Comparison of ENCODE assay signal across 10 mouse cellular contexts in genomic region chr1:42691202-42692170, GRCm38 (mm10). TPM values are rescaled to one million over a fixed set of nuclear protein-coding genes. Genes with fewer than 3 reads are reported as not detected.
DNase-seq lines count a peak whose midpoint lies in the region; ATAC-seq and TF ChIP-seq lines count a peak whose summit lies in the region.
"Had no signal": no experiment of that assay in that cellular context is flagged by ENCODE, and none has a peak within 500 bp of the region (broad histone marks: within the 10 kb centered on the region; RNA-seq: fewer than 3 reads in every experiment).

No protein-coding gene starts in this region.

- no peak for TF ChIP-seq EP300 in heart, adult 2 months (IDR thresholded peaks at IDR 0.05; ENCODE audit: insufficient read depth, low read depth, low read length)

- no peak overlapping the region for H3K4me2 ChIP-seq in heart, embryonic 11.5 days
- peak overlapping the region; percentile 97 for H3K4me2 ChIP-seq in hindbrain, embryonic 12.5 days (replicated peaks)
- peak overlapping the region; percentile 94 for H3K4me2 ChIP-seq in neural tube, embryonic 11.5 days (ENCODE audit: low read depth)
- H3K4me2 ChIP-seq: liver, embryonic 13.5 days had no signal

- ATAC-seq in heart, embryonic 11.5 days (replicated peaks; ENCODE audit: insufficient number of reproducible peaks, low FRiP score, low TSS enrichment), result no peak
- peak; percentile 39 for ATAC-seq in hindbrain, embryonic 12.5 days (ENCODE audit: low FRiP score)
- ATAC-seq in neural tube, embryonic 11.5 days (ENCODE audit: insufficient read depth, low FRiP score, low TSS enrichment), result peak; percentile 52

- H3K4me1 ChIP-seq in heart, adult 2 months (ENCODE audit: control insufficient read depth, insufficient read depth, low read length), result no peaks in the 10 kb centered on the region
- peaks cover 1% of the 10 kb centered on the region for H3K4me1 ChIP-seq in heart, embryonic 11.5 days (ENCODE audit: control insufficient read depth, insufficient read depth, low read length)
- H3K4me1 ChIP-seq in cortical plate, adult 2 months (ENCODE audit: control insufficient read depth, insufficient read depth, low read length), result no peaks in the 10 kb centered on the region
- peaks cover 25% of the 10 kb centered on the region for H3K4me1 ChIP-seq in hindbrain, embryonic 12.5 days
- 0 out of 2 replicates have a peak, but pooled peaks cover 3% of the 10 kb centered on the region for H3K4me1 ChIP-seq in neural tube, embryonic 11.5 days (ENCODE audit: control insufficient read depth, insufficient read depth, low read length)

- peak; percentile 84 for TF ChIP-seq CTCF in heart, adult 2 months (IDR thresholded peaks at IDR 0.05)
- peak; percentile 75 for TF ChIP-seq CTCF in cortical plate, adult 2 months (IDR thresholded peaks at IDR 0.05; ENCODE audit: extremely low read depth, insufficient read depth, low read length)

- peaks cover 27% of the 10 kb centered on the region for H3K27me3 ChIP-seq in heart, adult 2 months (ENCODE audit: control insufficient read depth, insufficient read depth, low read length)
- H3K27me3 ChIP-seq in heart, embryonic 11.5 days (ENCODE audit: control insufficient read depth, insufficient read depth, low read length), result peaks cover 93% of the 10 kb centered on the region
- no peaks in the 10 kb centered on the region for H3K27me3 ChIP-seq in hindbrain, embryonic 12.5 days
- peaks cover 11% of the 10 kb centered on the region; the same call in 1 of the 2 replicates for H3K27me3 ChIP-seq in neural tube, embryonic 11.5 days (ENCODE audit: control insufficient read depth, insufficient read depth, low read length)

- 2% methylated on average over 9 of the region's 9 CpGs for WGBS in heart, adult 2 months
- 4% methylated on average over 9 of the region's 9 CpGs for WGBS in heart, embryonic 11.5 days (ENCODE audit: insufficient replicate concordance)
- under 1% methylated on average over 9 of the region's 9 CpGs for WGBS in hindbrain, embryonic 12.5 days
- 1% methylated on average over 9 of the region's 9 CpGs for WGBS in neural tube, embryonic 11.5 days

- intact Hi-C loops in heart, adult 2 months (cut with DNase I), result loop anchor here (5.0 to 10.0 kb wide), 2 partner anchors 794 to 1427 kb away; no protein-coding TSS in a partner anchor
- intact Hi-C loops in left cerebral cortex, postnatal 10 days (cut with DNase I), result loop anchor here (2.0 to 10.0 kb wide), 4 partner anchors 434 to 1657 kb away; no protein-coding TSS in a partner anchor

- H3K4me3 ChIP-seq in heart, adult 2 months, result no peak overlapping the region
- no peak overlapping the region for H3K4me3 ChIP-seq in heart, embryonic 11.5 days (ENCODE audit: low read depth, low read length)
- peak overlapping the region; percentile 93 for H3K4me3 ChIP-seq in cortical plate, adult 2 months (ENCODE audit: insufficient read depth, low read length)
- peak overlapping the region; percentile 97 for H3K4me3 ChIP-seq in hindbrain, embryonic 12.5 days
- H3K4me3 ChIP-seq in neural tube, embryonic 11.5 days (ENCODE audit: low read depth, low read length), result peak overlapping the region; percentile 95
- H3K4me3 ChIP-seq: liver, embryonic 13.5 days had no signal

- H3K9me3 ChIP-seq in heart, embryonic 11.5 days (replicated peaks; ENCODE audit: control insufficient read depth, low read length), result no peaks in the 10 kb centered on the region
- H3K9me3 ChIP-seq in hindbrain, embryonic 12.5 days (replicated peaks), result no peaks in the 10 kb centered on the region
- no peaks in the 10 kb centered on the region for H3K9me3 ChIP-seq in neural tube, embryonic 11.5 days (ENCODE audit: control insufficient read depth, low read length)
- H3K9me3 ChIP-seq: liver, embryonic 13.5 days had no signal

- H3K36me3 ChIP-seq in heart, adult 2 months (ENCODE audit: control insufficient read depth, insufficient read depth, low read length), result no peaks in the 10 kb centered on the region
- no peaks in the 10 kb centered on the region for H3K36me3 ChIP-seq in heart, embryonic 11.5 days (ENCODE audit: control insufficient read depth, insufficient read depth, low read length)
- no peaks in the 10 kb centered on the region for H3K36me3 ChIP-seq in hindbrain, embryonic 12.5 days
- H3K36me3 ChIP-seq in neural tube, embryonic 11.5 days (ENCODE audit: control insufficient read depth, insufficient read depth, low read length), result no peaks in the 10 kb centered on the region
- H3K36me3 ChIP-seq: liver, embryonic 13.5 days had no signal

- H3K27ac ChIP-seq in heart, adult 2 months, result no peak overlapping the region
- no peak overlapping the region for H3K27ac ChIP-seq in heart, embryonic 11.5 days (ENCODE audit: low read depth, low read length)
- H3K27ac ChIP-seq in cortical plate, adult 2 months (ENCODE audit: insufficient read depth, low read length), result peak overlapping the region; percentile 90
- H3K27ac ChIP-seq in hindbrain, embryonic 12.5 days, result peak overlapping the region; percentile 98
- peak overlapping the region; percentile 98 for H3K27ac ChIP-seq in neural tube, embryonic 11.5 days (ENCODE audit: low read depth, low read length)
- H3K27ac ChIP-seq: liver, embryonic 13.5 days had no signal

- DNase-seq in heart, adult 2 months, result peak in 1 of 2 experiments; percentile 71
- DNase-seq in ES-CJ7 (ENCODE audit: low read depth, low spot score), result peak; percentile 78
- DNase-seq in left cerebral cortex, postnatal 10 days (ENCODE audit: extremely low spot score in 1 of 2, low spot score in 2 of 2), result peak; percentile 89 to 90
- DNase-seq in neural tube, embryonic 11.5 days (ENCODE audit: low spot score), result peak; percentile 81
- DNase-seq in spleen, adult 18-20 months, result no peak
- DNase-seq: liver, embryonic 13.5 days had no signal

- no peak overlapping the region for H3K9ac ChIP-seq in heart, adult 2 months (ENCODE audit: low read depth, low read length)
- no peak overlapping the region for H3K9ac ChIP-seq in heart, embryonic 11.5 days (ENCODE audit: low read depth, low read length)
- H3K9ac ChIP-seq in hindbrain, embryonic 12.5 days, result peak overlapping the region; percentile 100
- peak overlapping the region; percentile 84 for H3K9ac ChIP-seq in neural tube, embryonic 11.5 days (ENCODE audit: low read length)
- H3K9ac ChIP-seq: liver, embryonic 13.5 days had no signal

- no peak for TF ChIP-seq POLR2A in heart, adult 2 months (IDR thresholded peaks at IDR 0.05; ENCODE audit: insufficient read depth, low read depth, low read length)
- TF ChIP-seq POLR2A in cortical plate, adult 2 months (IDR thresholded peaks at IDR 0.05; ENCODE audit: extremely low read depth, insufficient read depth, low read length), result 0 out of 2 replicates have a peak, but pooled peaks have one; percentile 23

- no peaks in the 10 kb centered on the region for H3K79me2 ChIP-seq in heart, adult 2 months (replicated peaks; ENCODE audit: control insufficient read depth, insufficient read depth, low read length)

RNA-seq across cellular contexts. Expression of gene Pou3f3, which starts 4.1 kb away (rescaled TPM):
- total RNA-seq in heart, adult 2 months (2021), result not detected
- not detected in 2 replicates for polyA plus RNA-seq in heart, adult 2 months (2012; rRNA removed)
- polyA plus RNA-seq in heart, embryonic 11.5 days (2014; fragmentation: Nextera tagmentation; extraction: Ambion mirVana), result 0.10 and 0.19 TPM in 2 replicates
- polyA plus RNA-seq in cortical plate, adult 2 months (2012; rRNA removed), result 37.5 and 39.1 TPM in 2 replicates
- 28.8 and 29.2 TPM in 2 replicates for polyA plus RNA-seq in hindbrain, embryonic 12.5 days (2016; fragmentation: Nextera tagmentation; extraction: Ambion mirVana)
- 10 to 100 TPM; 57.3 to 66.7 TPM for total RNA-seq in left cerebral cortex, postnatal 10 days (2021)
- 11.4 and 11.9 TPM in 2 replicates for polyA plus RNA-seq in neural tube, embryonic 11.5 days (2014; fragmentation: Nextera tagmentation; extraction: Ambion mirVana)
- polyA plus RNA-seq: stomach, embryonic 16.5 days had no signal

Comparison
In these comparisons a context has a peak if more than half of its experiments do, and no peak if none do; other contexts are left out.
1. DNase-seq: peak in ES-CJ7 (single experiment), left cerebral cortex, postnatal 10 days (2 of 2) and neural tube, embryonic 11.5 days (single experiment); none in spleen, adult 18-20 months (0 of 2).
2. H3K27ac ChIP-seq: peak in cortical plate, adult 2 months (single experiment), hindbrain, embryonic 12.5 days (single experiment) and neural tube, embryonic 11.5 days (single experiment); none in heart, adult 2 months (single experiment) and heart, embryonic 11.5 days (single experiment).
3. H3K4me3 ChIP-seq: peak in cortical plate, adult 2 months (single experiment), hindbrain, embryonic 12.5 days (single experiment) and neural tube, embryonic 11.5 days (single experiment); none in heart, adult 2 months (single experiment) and heart, embryonic 11.5 days (single experiment).
4. H3K9ac ChIP-seq: peak in hindbrain, embryonic 12.5 days (single experiment) and neural tube, embryonic 11.5 days (single experiment); none in heart, adult 2 months (single experiment) and heart, embryonic 11.5 days (single experiment).
5. RNA of gene Pou3f3, which starts 4.1 kb away (polyA plus RNA-seq): 37.5 to 39.1 TPM in cortical plate, adult 2 months, 28.8 to 29.2 TPM in hindbrain, embryonic 12.5 days and 11.4 to 11.9 TPM in neural tube, embryonic 11.5 days; 0.10 to 0.19 TPM in heart, embryonic 11.5 days and not detected in heart, adult 2 months; every median in the first group is over 10 times any median in the second.